Mouse (Mus musculus): Measurements from ENCODE around the gene Blmh. TPM values are rescaled to one million over a fixed set of nuclear protein-coding genes. Genes with fewer than 3 reads are reported as not detected.

The Blmh gene
- total and polyA plus RNA-seq, 3 experiments = 167 to 261 (median 212) TPM

GRCm38 (mm10) chr11:76965703-76966102 is 41.1 kb downstream of the Blmh start:
- no peak overlapping the region for H3K4me2 ChIP-seq (ENCODE audit: insufficient read depth, low read depth, poor library complexity, severe bottlenecking)
- peaks cover 0 to 6% of the 10 kb centered on the region in 2 experiments; a peak in 1 of 4 replicates for H3K4me1 ChIP-seq (ENCODE audit: control insufficient read depth in 1 of 2, insufficient read depth in 2 of 2)
- no peak for DNase-seq (ENCODE audit: extremely low read depth)
- no peak overlapping the region for H3K4me3 ChIP-seq (replicated peaks in 1 of 3; ENCODE audit: low read depth in 2 of 3, low read length in 2 of 3, poor library complexity in 1 of 3)
- no peaks in the 10 kb centered on the region for H3K9me3 ChIP-seq (replicated peaks; ENCODE audit: low read length)
- no peak overlapping the region for H3K27ac ChIP-seq (ENCODE audit: insufficient read depth, low read depth)
- no peak overlapping the region for H3K9ac ChIP-seq (ENCODE audit: insufficient read depth, low read depth)
- dilution Hi-C loops (cut with MboI; ENCODE audit: extremely low pct_ligation_motif_present, extremely low pct_unique_long_range_greater_than_20kb, low sequenced_read_pairs) (no loop called here), in situ Hi-C loops (cut with MboI; ENCODE audit: low pct_ligation_motif_present, low pct_unique_long_range_greater_than_20kb, low sequenced_read_pairs) (no loop called here)
- H3K27me3 ChIP-seq (replicated peaks) = no peaks in the 10 kb centered on the region
- TF ChIP-seq USF1 (IDR thresholded peaks at IDR 0.05; ENCODE audit: low read depth, low read length) (no peak), BHLHE40 (IDR thresholded peaks at IDR 0.05; ENCODE audit: low read depth, low read length) (0 out of 2 replicates have a peak, but pooled peaks have one; percentile 6)
- no peaks in the 10 kb centered on the region for H3K79me2 ChIP-seq (replicated peaks; ENCODE audit: control insufficient read depth, extremely low read depth, insufficient read depth, poor library complexity, severe bottlenecking)
- H3K36me3 ChIP-seq (replicated peaks in 1 of 2; ENCODE audit: control insufficient read depth in 1 of 2, insufficient read depth in 1 of 2, low read length in 1 of 2) = peaks cover 70 to 93% of the 10 kb centered on the region in 2 experiments

- DNase-seq (ENCODE audit: extremely low read depth) = no peak
- dilution Hi-C loops (cut with MboI; ENCODE audit: extremely low pct_ligation_motif_present, extremely low pct_unique_long_range_greater_than_20kb, low sequenced_read_pairs) (no loop called here), in situ Hi-C loops (cut with MboI; ENCODE audit: low pct_ligation_motif_present, low pct_unique_long_range_greater_than_20kb, low sequenced_read_pairs) (no loop called here)
- Histone ChIP-seq H3K9ac (ENCODE audit: insufficient read depth, low read depth) (no peak overlapping the region), H3K4me1 (ENCODE audit: control insufficient read depth in 1 of 2, insufficient read depth in 2 of 2) (peaks cover 0 to 5% of the 10 kb centered on the region in 2 experiments; a peak in 1 of 4 replicates), H3K9me3 (replicated peaks; ENCODE audit: low read length) (peaks cover 7% of the 10 kb centered on the region), H3K79me2 (replicated peaks; ENCODE audit: control insufficient read depth, extremely low read depth, insufficient read depth, poor library complexity, severe bottlenecking) (no peaks in the 10 kb centered on the region), H3K27ac (ENCODE audit: insufficient read depth, low read depth) (no peak overlapping the region), H3K4me2 (ENCODE audit: insufficient read depth, low read depth, poor library complexity, severe bottlenecking) (no peak overlapping the region), H3K27me3 (replicated peaks) (no peaks in the 10 kb centered on the region), H3K4me3 (replicated peaks in 1 of 3; ENCODE audit: low read depth in 2 of 3, low read length in 2 of 3, poor library complexity in 1 of 3) (no peak overlapping the region), H3K36me3 (replicated peaks in 1 of 2; ENCODE audit: control insufficient read depth in 1 of 2, insufficient read depth in 1 of 2, low read length in 1 of 2) (peaks cover 79 to 95% of the 10 kb centered on the region in 2 experiments)
- no peak for TF ChIP-seq RCOR1 (conservative IDR thresholded peaks at IDR 0.05; ENCODE audit: low read depth, low read length)
- no peak for TF ChIP-seq POLR2AphosphoS2 (IDR thresholded peaks at IDR 0.05; ENCODE audit: low read depth, low read length)
- TF ChIP-seq EP300 (IDR thresholded peaks at IDR 0.05; ENCODE audit: low read length) = no peak
- no peak for TF ChIP-seq CHD1 (IDR thresholded peaks at IDR 0.05; ENCODE audit: low read depth, low read length)
- no peak for TF ChIP-seq NRF1 (IDR thresholded peaks at IDR 0.05; ENCODE audit: low read depth, low read length)
- no peak for TF ChIP-seq MAFK (IDR thresholded peaks at IDR 0.05; ENCODE audit: insufficient replicate concordance, low read length)
- TF ChIP-seq ZC3H11A (IDR thresholded peaks at IDR 0.05; ENCODE audit: low read depth, low read length) = no peak
- TF ChIP-seq MAX (IDR thresholded peaks at IDR 0.05; ENCODE audit: low read length) = no peak
- no peak for TF ChIP-seq SIN3A (IDR thresholded peaks at IDR 0.05; ENCODE audit: low read length)
- no peak for TF ChIP-seq MAZ (IDR thresholded peaks at IDR 0.05; ENCODE audit: low read depth, low read length)
- TF ChIP-seq ZNF384 (IDR thresholded peaks at IDR 0.05; ENCODE audit: low read depth, low read length) = no peak
- no peak for TF ChIP-seq USF2 (conservative IDR thresholded peaks at IDR 0.05; ENCODE audit: low read depth, low read length)
- TF ChIP-seq TCF12 (IDR thresholded peaks at IDR 0.05; ENCODE audit: low read depth, low read length) = no peak
- no peak for TF ChIP-seq MYC (IDR thresholded peaks at IDR 0.05; ENCODE audit: low read depth, low read length)
- no peak for TF ChIP-seq UBTF (IDR thresholded peaks at IDR 0.05; ENCODE audit: low read depth, low read length)
- TF ChIP-seq ELF1 (IDR thresholded peaks at IDR 0.05; ENCODE audit: low read depth, low read length) = no peak
- no peak for TF ChIP-seq JUND (conservative IDR thresholded peaks at IDR 0.05; ENCODE audit: low read depth, low read length)
- no peak for TF ChIP-seq MEF2A (IDR thresholded peaks at IDR 0.05; ENCODE audit: borderline replicate concordance, low read depth, low read length)
- TF ChIP-seq ETS1 (conservative IDR thresholded peaks at IDR 0.05; ENCODE audit: low read depth, low read length) = no peak
- TF ChIP-seq IRF4 (IDR thresholded peaks at IDR 0.05; ENCODE audit: low read depth, low read length) = no peak
Measured at GRCm38 (mm10) chr11:76970328-76970727, 45.7 kb downstream of the Blmh start.
